8 mouse cellular contexts compared by ENCODE assay signal in genomic region chr9:72132728-72133088, GRCm38 (mm10). TPM values are rescaled to one million over a fixed set of nuclear protein-coding genes. Genes with fewer than 3 reads are reported as not detected.
DNase-seq lines count a peak whose midpoint lies in the region; ATAC-seq and TF ChIP-seq lines count a peak whose summit lies in the region.

No protein-coding gene starts in this region.

- TF ChIP-seq CTCF in gastrocnemius, adult 2 months (IDR thresholded peaks at IDR 0.05), result no peak

- no peaks in the 10 kb centered on the region for H3K36me3 ChIP-seq in limb, embryonic 15.5 days
- H3K36me3 ChIP-seq in stomach, embryonic 14.5 days (ENCODE audit: control insufficient read depth, insufficient read depth, low read length), result no peaks in the 10 kb centered on the region

- H3K27me3 ChIP-seq in limb, embryonic 15.5 days, result no peaks in the 10 kb centered on the region
- H3K27me3 ChIP-seq in stomach, embryonic 14.5 days (ENCODE audit: control insufficient read depth, insufficient read depth, low read length), result no peaks in the 10 kb centered on the region

- WGBS in limb, embryonic 15.5 days, result under 1% methylated on average over 29 of the region's 29 CpGs
- WGBS in stomach, embryonic 14.5 days, result under 1% methylated on average over 29 of the region's 29 CpGs

- peak overlapping the region; percentile 97 for H3K27ac ChIP-seq in gastrocnemius, adult 2 months
- peak overlapping the region; percentile 95 for H3K27ac ChIP-seq in limb, embryonic 15.5 days
- H3K27ac ChIP-seq in stomach, embryonic 14.5 days (ENCODE audit: low read length), result peak overlapping the region; percentile 94

- H3K9ac ChIP-seq in limb, embryonic 15.5 days, result peak overlapping the region; percentile 75
- peak overlapping the region; percentile 75 for H3K9ac ChIP-seq in stomach, embryonic 14.5 days (replicated peaks; ENCODE audit: low read depth, low read length)

- intact Hi-C loops in gastrocnemius, adult 2 months (cut with DNase I), result loop anchor here (1.0 to 2.0 kb wide), 2 partner anchors 21 to 50 kb away; partner anchors contain the start of gene Tcf12

- peak overlapping the region; percentile 70 for H3K4me2 ChIP-seq in limb, embryonic 15.5 days
- H3K4me2 ChIP-seq in stomach, embryonic 14.5 days (replicated peaks; ENCODE audit: low read depth, low read length), result peak overlapping the region; percentile 78

- DNase-seq in gastrocnemius, adult 2 months, result no peak
- no peak for DNase-seq in gastrocnemius, adult 8-10 months (ENCODE audit: low spot score in 2 of 2)
- peak; percentile 41 for DNase-seq in 416B (ENCODE audit: low read depth)
- no peak for DNase-seq in urinary bladder, postnatal 4 days (ENCODE audit: low spot score in 2 of 2)
- no peak for DNase-seq in natural killer cell, adult 2 months (ENCODE audit: low spot score in 2 of 2)

- no peaks in the 10 kb centered on the region for H3K9me3 ChIP-seq in limb, embryonic 15.5 days
- no peaks in the 10 kb centered on the region for H3K9me3 ChIP-seq in stomach, embryonic 14.5 days (ENCODE audit: control insufficient read depth, low read depth, low read length)

- H3K4me3 ChIP-seq in gastrocnemius, adult 2 months, result peak overlapping the region; percentile 77
- peak overlapping the region; percentile 67 for H3K4me3 ChIP-seq in limb, embryonic 15.5 days
- peak overlapping the region; percentile 61 for H3K4me3 ChIP-seq in stomach, embryonic 14.5 days (ENCODE audit: low read depth, low read length)

- peaks cover 7% of the 10 kb centered on the region; the same call in 1 of the 2 replicates for H3K4me1 ChIP-seq in limb, embryonic 15.5 days
- H3K4me1 ChIP-seq in stomach, embryonic 14.5 days (ENCODE audit: control insufficient read depth, insufficient read depth, low read length), result no peaks in the 10 kb centered on the region

- peak; percentile 76 for ATAC-seq in erythroblast, adult 5-6 weeks (replicated peaks; ENCODE audit: low FRiP score, poor library complexity, severe bottlenecking)
- ATAC-seq in limb, embryonic 15.5 days (ENCODE audit: insufficient number of reproducible peaks, low FRiP score, low TSS enrichment, low read depth), result no peak; the same call in 1 of the 2 replicates
- no peak for ATAC-seq in stomach, embryonic 14.5 days (ENCODE audit: insufficient number of reproducible peaks, insufficient read depth, low FRiP score, low read depth)

RNA-seq across cellular contexts. Expression of gene Tcf12, which starts 21.0 kb away (rescaled TPM):
- total RNA-seq in gastrocnemius, adult 2 months (2021), result 10 to 100 TPM; 24.3 to 32.1 TPM
- 10 to 100 TPM; 16.6 to 26.1 (median 23.5) TPM for total RNA-seq in gastrocnemius, adult 8-10 months (2022)
- total RNA-seq in erythroblast, adult 5-6 weeks (2015; ENCODE audit: low replicate concordance), result 22.1 and 28.8 TPM in 2 replicates
- 7.8 and 10.9 TPM in 2 replicates for total RNA-seq in erythroblast, adult 5-6 weeks (2017; ENCODE audit: low replicate concordance)
- 81.8 and 90.4 TPM in 2 replicates for polyA plus RNA-seq in limb, embryonic 15.5 days (2015; fragmentation: Nextera tagmentation; extraction: Ambion mirVana)
- polyA plus RNA-seq in stomach, embryonic 14.5 days (2014; fragmentation: Nextera tagmentation; extraction: Ambion mirVana), result 80.0 and 87.7 TPM in 2 replicates
